Mouse (Mus musculus) layer of hippocampus, postnatal 14 days (tissue): ENCODE measurements around the gene Pcdh17. TPM values are rescaled to one million over a fixed set of nuclear protein-coding genes. Genes with fewer than 3 reads are reported as not detected.

Experiments
- DNase-seq, 2 experiments: peaks; one replicate each; pipeline ENCODE4 v3.0.0; 2021 to 2022; ENCODE audit warnings: low spot score in 2 of 2, mixed read lengths in 1 of 2
- long read RNA-seq, 2 experiments: library from polyadenylated mRNA; stranded (forward); transcript quantifications; one replicate each; pipeline ENCODE4 v2.0.0; 2021
- total RNA-seq, 2 experiments: library from RNA; stranded (reverse); gene quantifications; 2 replicates each; pipeline ENCODE4 v1.2.3; 2021

Pcdh17 gene
- total RNA-seq = 10 to 100 TPM; 40.8 to 42.5 TPM
- long read RNA-seq, experiment 1, full-length matches to known transcripts = 2 of 15 reads
- long read RNA-seq, experiment 1, partial matches to known transcripts = 0 of 15 reads
- long read RNA-seq, experiment 1, other reads (novel, unspliced or antisense) = 13 of 15 reads
- long read RNA-seq, experiment 2, full-length matches to known transcripts = 3 of 19 reads
- long read RNA-seq, experiment 2, partial matches to known transcripts = 0 of 19 reads
- long read RNA-seq, experiment 2, other reads (novel, unspliced or antisense) = 16 of 19 reads

DNA sequence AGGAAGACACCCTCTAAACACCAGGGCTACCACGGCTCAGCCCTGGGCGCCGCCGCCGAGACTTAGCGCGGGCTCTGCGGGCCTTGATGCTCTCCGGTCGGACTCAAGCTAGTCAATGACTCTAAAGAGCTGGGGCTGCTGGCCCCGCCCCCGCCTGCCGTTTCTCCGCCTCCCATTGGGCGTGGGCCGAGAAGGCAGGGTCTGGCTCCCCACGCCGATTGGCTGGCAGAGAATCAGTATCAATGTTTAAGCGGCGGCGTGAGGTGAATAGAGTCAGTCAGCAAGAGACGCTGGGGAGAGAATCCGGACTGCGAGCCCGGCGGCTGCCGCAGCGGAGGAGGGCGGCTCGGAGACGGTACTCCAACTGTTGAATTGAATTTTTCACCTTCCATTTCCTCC is at the start of gene Pcdh17:
Pcdh17 (plus strand) TSS at position 276 of the 399 bp plus-strand sequence.
- peak; percentile 97 to 98 for DNase-seq

DNA sequence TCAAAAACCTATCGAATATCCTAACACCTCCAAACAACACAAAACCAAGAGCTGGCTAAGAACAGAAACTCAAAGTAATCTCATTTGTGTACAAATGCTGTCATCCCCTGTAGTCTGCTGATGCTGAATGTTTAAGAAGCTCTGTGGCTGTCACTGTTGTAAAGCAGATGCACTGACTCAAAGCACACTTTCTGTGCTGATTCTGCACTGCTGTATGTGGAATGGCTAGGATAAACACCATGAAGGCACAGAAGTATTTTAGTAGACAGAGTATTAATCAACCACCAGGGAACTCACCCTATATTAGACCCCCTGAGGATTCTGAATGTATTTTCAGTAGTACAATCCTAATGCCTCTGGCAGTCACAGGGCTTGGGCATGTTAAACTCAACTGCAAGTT is 46.2 kb upstream of the Pcdh17 start:
- no peak for DNase-seq

DNA sequence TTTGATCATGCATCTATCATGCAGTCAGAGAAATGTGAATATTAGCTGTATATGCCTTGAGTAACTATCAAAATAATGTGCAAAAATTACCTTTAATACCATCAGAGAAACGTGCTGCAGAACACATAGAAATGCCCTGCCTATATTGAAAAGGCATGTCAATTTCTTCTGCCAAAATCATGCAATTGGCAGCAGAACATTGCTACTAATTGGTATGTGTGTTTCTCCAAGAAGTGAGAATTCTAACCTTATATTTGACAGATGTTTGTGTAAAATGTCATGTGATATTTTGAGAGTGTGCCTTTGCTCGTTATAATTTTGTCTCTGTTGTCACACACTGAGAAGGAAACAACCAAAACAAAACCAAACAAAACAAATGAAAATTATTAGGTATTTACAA is 18.6 kb upstream of the Pcdh17 start:
- no peak for DNase-seq

DNA sequence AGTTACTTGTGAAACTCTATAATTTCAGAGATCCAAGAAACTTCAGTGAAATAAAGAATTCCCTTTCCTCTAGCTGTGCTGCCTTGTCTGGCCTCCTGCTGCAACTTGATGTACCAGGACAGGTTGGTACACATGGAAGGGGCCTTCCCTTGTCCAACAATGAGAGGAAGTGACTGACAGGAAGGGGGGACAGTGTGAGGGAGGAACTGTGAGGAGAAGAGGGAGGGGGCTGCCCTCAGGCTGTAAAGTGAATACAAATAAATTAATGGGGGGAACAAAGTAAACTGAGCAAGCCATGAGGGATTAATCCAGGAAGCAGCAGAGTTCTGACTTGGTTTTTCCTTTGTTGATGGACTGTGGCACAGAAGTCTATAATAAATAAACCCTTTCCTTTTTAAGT is 16.7 kb upstream of the Pcdh17 start:
- DNase-seq = no peak

DNA sequence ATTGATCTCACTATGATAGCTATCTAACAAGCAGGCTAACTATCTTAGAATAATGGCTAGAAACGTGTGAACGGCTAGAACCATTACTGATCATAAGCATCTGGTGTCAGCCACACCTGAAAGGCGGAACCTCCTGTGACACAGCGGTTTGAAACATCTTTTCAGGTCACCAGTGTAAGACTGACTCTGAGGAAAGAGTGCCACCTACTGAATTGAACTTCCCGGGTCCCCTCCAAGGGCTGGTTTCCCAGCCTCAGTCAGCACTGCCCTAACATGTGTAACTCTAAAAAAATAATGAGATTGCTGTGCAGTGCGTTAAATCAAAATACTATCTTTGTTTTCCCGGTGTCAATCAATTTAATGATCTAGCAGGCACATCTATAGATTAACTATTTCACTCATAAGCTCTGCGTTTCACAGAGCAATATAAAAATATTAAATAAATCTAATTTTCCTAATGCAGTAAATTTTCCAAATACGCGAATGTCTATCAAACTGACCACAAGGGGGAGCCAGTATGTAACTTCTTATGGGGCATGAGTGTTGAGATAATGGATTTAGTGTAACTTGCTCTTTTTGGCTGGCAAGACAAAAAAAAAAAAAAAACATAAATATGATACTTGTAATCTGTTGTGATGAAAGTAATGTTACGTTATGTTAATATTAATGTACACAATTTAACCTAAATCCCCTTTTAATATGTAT is 5.1 kb upstream of the Pcdh17 start:
- DNase-seq = peak; percentile 14 to 60

DNA sequence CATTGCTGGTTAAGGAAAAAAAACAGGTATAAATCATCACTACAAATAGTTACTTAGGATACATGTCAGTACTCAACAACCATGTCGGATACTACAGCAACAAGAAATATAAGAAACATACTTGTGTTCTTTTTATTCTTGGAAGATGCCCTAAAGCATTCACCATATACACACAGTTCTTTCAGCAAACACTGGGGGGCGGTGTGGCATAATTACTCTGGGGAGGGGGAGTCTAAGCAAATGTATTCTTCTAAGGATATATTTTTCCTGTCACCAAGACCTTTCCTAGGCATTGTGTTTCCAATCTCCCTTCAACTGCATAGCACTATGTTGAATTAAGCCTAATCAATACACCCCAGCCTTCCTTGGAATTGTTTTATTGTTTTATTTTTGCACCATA is 2.5 kb upstream of the Pcdh17 start:
- no peak for DNase-seq

DNA sequence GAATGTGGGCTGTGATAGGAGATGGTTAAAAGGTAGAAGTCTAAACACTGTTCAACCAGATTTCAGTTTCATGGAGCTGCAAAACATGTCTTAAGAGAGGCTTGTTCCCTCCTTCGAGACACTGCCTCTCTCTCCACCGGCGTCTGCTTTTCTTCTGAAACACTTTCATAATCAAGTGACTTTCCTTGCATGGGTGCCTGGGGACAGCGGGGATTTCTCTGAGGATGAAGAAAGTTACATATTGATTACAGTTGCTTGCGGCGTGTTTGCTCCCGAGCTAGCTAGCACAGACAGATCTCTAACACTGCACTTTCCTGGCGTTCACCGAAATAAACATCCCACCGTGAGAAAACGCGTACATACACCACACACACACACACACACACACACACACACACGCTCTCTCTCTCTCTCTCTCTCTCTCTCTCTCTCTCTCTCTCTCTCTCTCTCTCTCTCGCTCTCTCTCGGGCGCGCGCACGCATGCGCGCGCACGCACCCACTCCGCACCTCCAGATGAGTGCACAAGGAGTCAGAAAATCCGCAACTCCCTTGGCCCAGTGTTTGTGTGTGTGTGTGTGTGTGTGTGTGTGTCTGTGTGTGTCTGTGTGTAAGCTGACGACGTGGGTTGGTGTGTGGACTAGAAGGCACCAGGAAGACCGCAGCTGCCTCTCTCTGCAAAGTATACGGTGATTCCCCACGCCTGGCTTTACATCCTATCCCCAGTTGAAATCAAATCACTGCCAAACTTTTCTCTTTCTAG is 655 bp upstream of the Pcdh17 start:
- DNase-seq = peak; percentile 43 to 53

DNA sequence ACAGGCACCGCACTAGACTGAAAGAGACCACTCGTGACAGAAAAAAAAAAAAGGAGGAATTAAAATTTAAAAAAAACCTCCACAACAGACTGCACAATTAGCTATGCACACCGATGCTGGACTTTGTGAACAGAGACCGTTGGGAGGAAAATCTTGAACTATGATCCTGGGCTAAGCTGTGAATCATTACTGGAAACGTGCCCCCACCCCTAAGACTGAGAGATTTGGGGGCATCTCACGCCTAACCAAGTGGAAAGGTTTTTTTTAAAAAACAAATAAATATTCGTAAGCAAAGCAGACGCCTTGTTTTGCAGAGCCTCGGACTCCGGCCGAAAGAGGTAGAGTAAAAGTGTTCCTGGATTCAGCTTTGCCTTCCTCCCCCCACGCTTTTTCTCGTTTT is 398 bp downstream of the Pcdh17 start:
- DNase-seq = no peak

DNA sequence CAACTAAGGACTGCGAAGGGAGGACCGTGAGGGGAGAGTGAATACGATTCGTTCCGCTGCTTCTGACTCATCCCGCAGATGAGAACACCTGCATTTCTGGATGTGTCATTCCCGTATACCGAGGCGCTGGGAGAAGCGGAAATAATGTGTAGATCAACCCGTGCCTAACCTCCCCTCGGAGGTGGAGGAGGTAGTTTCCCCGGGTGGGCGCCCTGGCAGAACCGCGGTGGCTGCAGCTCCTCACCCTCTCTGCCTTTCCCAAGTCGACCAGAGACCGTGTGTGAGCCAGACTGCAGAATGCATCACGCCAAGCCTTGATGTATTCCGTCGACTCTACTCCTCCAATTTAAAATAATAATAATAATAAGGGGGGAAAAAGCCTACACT is 906 bp downstream of the Pcdh17 start:
- DNase-seq = peak; percentile 41 to 53

DNA sequence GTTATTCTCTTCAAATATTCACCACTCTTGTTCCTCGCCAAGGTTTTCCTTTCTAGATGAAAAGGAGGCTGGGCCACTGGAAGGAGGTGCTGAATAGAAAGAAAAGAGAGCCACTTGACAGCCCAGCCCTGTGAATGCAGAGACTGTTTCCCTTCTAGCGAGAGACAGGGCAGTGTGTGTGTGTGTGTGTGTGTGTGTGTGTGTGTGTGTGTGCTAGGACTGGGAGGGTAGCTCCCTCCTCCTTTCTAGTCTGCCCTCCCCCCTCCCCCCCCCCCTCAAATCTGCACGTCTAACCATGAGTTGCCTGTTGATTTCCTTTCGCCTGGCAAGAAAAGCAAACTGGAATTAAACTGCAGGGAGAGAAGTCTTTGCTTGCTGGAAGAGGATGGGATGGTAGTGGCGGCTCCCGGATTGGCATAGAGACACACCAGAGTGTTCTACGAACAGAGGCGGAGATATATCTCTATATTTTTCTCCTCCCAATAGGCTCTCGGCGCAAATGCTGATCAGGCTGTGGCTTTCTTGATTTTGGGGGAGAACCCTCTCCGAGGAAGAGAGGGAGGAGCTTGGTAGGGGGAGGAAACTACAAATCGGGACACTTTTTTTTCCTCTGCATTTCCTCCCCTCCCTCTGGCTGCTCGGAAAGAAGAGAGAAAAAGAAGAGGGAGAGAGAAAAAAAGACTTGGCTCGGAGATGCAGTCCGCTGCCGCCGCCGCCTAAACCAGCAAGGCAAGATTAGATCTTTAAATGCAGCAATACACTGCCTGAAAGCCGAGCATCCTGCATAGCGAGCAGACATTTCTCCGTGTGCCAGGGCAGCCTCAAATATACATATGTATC is 1.5 kb downstream of the Pcdh17 start:
- DNase-seq = peak; percentile 57 to 67

DNA sequence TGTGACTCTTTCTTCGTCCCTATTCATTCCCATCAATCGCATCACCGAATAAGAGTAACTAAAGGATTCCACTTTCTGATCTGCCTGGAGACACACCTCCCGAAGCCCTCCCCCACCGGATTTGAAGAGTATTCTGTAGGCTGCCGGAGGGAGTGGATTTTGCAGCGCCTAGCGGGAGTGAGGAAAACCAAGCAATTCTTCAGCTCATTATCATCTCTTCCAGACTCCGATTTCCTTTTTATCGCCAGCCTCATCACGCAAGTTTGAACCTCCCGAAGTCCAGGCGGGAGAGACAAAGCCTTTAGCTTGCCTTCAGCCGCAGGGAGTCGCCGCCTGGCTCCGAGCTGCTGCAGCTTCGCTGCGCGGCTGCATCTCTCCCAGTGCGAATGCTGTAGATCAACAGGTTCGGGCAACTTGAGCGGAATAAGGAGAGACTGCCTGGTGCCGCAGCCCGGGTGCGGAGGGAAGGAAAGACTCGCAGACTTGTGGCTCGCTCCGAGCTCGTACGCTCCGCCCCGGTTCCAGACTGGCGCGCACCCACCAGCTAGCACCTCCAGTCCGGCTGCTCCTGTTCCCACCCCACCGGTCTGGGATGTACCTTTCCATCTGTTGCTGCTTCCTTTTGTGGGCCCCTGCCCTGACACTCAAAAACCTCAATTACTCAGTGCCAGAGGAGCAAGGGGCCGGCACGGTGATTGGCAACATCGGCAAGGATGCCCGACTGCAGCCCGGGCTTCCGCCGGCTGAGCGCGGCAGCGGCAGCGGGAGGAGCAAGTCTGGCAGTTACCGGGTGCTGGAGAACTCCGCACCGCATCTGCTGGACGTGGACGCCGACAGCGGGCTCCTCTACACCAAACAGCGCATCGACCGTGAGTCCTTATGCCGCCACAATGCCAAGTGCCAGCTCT is 2.4 kb downstream of the Pcdh17 start:
- peak; percentile 49 to 64 for DNase-seq

DNA sequence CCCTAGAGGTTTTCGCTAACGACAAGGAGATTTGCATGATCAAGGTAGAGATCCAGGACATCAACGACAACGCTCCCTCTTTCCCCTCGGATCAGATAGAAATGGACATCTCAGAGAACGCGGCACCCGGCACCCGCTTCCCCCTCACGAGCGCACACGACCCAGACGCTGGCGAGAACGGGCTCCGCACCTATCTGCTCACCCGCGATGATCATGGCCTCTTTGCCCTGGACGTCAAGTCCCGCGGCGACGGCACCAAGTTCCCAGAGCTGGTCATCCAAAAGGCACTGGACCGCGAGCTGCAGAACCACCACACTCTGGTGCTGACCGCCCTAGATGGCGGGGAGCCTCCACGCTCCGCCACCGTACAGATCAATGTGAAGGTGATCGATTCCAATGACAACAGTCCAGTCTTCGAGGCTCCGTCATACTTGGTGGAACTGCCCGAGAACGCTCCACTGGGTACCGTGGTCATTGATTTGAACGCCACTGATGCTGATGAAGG is 3.1 kb downstream of the Pcdh17 start:
- DNase-seq = peak in 1 of 2 experiments; percentile 18

DNA sequence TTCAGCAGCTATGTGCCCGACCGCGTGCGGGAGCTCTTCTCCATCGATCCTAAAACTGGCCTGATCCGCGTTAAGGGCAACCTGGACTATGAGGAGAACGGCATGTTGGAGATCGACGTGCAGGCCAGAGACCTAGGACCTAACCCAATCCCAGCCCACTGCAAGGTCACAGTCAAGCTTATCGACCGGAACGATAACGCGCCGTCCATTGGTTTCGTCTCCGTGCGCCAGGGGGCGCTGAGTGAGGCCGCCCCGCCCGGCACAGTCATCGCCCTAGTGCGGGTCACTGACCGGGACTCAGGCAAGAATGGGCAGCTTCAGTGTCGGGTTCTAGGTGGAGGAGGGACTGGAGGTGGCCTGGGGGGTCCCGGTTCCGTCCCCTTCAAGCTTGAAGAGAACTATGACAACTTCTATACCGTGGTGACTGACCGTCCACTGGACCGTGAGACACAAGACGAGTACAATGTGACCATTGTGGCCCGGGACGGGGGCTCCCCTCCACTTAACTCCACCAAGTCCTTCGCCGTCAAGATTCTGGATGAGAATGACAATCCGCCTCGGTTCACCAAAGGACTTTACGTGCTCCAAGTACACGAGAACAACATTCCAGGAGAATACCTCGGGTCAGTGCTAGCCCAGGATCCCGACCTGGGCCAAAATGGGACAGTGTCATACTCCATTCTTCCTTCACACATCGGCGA is 3.7 kb downstream of the Pcdh17 start:
- DNase-seq = peak; percentile 60 to 64

DNA sequence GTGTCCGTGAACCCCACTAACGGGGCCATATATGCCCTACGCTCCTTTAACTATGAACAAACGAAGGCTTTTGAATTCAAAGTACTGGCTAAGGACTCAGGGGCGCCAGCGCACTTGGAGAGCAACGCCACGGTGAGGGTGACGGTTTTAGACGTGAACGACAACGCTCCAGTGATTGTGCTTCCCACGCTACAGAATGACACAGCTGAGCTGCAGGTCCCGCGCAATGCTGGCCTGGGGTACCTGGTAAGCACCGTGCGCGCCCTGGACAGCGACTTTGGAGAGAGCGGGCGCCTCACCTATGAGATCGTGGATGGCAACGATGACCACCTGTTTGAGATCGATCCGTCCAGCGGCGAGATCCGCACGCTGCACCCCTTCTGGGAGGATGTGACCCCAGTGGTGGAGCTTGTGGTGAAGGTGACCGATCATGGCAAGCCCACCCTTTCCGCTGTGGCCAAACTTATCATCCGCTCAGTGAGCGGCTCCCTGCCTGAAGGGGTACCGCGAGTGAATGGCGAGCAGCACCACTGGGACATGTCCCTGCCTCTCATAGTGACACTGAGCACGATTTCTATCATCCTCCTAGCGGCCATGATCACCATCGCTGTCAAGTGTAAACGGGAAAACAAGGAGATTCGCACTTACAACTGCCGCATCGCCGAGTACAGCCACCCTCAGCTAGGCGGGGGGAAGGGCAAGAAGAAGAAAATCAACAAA is 4.5 kb downstream of the Pcdh17 start:
- DNase-seq = peak; percentile 42 to 59

DNA sequence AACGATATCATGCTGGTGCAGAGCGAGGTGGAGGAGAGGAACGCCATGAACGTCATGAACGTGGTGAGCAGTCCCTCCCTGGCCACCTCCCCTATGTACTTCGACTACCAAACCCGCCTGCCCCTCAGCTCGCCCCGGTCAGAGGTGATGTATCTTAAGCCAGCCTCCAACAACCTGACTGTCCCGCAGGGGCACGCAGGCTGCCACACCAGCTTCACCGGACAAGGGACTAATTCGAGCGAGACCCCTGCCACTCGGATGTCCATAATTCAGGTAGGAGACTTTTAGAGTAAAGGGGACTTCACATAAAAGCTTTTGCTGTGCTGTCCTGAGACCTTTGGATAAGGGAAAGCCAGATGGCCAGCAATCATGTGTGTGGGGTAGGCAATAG is 5.0 kb downstream of the Pcdh17 start:
- DNase-seq = no peak

DNA sequence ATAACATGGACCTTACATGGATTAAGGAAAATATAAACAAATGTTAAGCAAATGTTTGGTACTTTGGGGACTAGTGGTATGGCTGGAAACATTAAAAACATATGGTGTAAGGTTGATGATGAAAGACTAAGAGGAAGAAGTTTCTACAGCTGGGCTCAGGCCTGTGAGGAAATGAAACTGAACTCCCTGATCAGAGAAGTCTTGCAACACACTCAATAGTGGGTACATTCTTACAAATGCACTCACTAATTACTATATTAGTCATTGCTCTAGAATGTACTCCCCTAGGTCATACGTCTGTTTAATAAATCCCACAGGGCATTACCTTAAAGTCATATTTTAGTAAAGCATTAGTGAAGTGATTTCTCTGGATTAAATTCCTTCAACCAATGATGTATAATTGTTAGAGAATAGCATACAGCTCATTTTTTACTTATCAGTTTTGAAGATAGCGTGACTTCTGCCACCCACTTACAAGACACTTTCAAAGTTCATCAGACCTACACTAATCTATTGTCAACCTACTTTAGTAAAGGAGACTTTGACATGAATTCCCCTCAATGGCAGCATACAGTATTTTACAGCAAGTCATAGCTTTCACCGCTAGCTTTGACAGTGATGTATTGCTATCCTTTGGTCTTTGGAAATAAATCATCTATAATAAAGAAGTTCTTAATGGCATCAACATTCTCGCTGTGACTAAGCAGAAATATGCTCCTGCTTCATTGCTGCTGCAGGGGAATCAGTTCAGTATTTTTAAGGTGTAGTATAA is 10.9 kb downstream of the Pcdh17 start:
- DNase-seq = no peak

DNA sequence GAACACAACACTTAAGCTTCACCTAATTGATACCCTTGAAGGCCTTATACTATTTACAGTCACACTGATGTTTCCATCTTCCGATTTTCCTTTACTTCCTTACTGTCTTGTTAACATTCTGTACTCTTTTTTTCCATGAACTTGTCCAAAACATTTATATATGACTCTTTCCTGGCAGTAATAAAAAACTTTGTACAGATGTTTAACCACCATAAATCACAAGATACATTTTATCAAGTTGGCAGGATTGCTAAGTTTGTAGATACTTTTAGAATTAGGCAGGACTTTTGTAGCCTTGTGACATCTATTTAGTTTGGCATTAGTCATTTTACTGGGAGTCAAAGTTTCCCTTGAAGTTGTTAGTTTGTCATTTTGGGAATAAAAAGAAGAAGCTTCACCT is 32.1 kb downstream of the Pcdh17 start:
- DNase-seq = no peak

DNA sequence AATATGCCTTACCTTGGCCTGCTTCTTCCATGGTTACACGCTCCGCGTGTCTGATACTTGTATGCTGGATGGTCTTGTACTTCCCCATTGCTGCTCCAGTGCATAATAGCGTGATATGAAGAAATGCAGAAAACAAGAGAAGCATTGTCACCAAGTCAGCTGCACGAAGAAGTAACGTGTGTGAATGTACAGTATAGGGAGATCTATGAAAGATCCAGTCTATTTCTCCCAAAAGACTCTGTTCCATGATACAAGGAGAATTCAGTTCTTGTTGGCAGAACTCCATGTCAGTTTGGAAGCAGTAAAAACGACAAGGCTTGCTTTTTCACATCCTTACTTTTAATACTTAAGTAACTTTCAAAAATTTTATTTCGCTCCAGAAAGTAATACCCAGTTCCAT is 33.0 kb downstream of the Pcdh17 start:
- DNase-seq = peak in 1 of 2 experiments; percentile 18
